Mouse (Mus musculus) large intestine, adult 2 months (tissue): Measurements from ENCODE around the gene Ehbp1. TPM values are rescaled to one million over a fixed set of nuclear protein-coding genes. Genes with fewer than 3 reads are reported as not detected.

Source experiments
- DNase-seq: peaks from one replicate; pipeline ENCODE4 v3.0.0-alpha.2; 2012; ENCODE audit warnings: low read depth, low spot score
- WGBS: fragments of 180-500 bp; shearing (Covaris S2); methylation state at CpG from one replicate; pipeline ENCODE4 v1.1.7; 2018; 5-methylcytosine and 5-hydroxymethylcytosine counted together
- polyA plus RNA-seq: library from polyadenylated mRNA; depleted of rRNA; stranded (reverse); fragments of >200 nt; gene quantifications from 2 replicates; pipeline ENCODE4 v1.2.3, GENCODE M21; 2012; rRNA removed

The Ehbp1 gene
- 0.82 and 1.6 TPM in 2 replicates for polyA plus RNA-seq

DNA sequence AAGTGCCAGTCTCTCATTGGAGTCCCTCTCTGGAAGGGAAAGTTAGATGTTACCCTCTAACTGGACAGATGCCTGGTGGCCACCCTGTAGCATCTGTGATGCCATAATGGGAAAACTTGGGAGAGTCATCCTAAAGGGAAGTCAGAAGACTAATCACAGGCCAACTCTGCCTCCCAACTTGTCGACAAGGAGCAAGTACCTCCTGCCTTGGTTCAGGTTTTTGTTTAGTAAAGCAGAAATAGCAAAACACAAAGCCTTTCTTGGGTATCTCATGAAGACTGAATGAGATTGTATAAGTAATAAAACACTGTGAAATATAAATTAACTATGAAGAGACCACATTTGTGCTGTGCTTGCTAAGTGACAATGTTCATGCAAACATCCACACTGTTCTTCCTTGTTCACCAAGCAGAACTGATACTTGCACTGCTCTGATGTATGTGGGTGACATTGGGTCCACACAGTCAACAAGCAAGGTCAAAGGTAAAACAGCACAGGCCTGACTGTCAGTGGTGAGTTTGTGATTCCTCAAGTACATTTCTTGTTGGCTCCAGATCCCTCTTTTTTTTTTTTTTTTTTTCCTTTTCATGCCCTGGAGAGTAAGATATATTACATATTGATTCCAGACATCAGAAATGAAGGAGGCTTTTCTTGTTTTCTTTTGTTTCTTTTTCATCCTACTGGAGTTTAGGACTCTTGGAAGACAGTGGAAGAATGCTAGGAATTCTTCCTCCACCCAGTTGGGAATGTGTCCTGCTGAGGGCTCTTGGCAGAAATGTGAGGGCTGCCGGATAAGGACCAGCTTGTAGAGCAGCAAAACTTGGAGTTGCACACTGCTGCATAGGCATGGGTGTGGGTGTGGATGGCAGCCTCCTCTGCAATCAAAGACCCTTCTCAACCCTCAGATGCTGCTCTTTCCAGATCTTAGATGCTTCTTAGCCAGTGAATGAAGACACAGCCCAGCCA is at the start of gene Ehbp1:
Gene Ehbp1, minus strand, starts transcription at position 51 of the 966 bp plus-strand sequence.
- DNase-seq: no peak
- WGBS: 55% methylated on average over 2 of the region's 2 CpGs

DNA sequence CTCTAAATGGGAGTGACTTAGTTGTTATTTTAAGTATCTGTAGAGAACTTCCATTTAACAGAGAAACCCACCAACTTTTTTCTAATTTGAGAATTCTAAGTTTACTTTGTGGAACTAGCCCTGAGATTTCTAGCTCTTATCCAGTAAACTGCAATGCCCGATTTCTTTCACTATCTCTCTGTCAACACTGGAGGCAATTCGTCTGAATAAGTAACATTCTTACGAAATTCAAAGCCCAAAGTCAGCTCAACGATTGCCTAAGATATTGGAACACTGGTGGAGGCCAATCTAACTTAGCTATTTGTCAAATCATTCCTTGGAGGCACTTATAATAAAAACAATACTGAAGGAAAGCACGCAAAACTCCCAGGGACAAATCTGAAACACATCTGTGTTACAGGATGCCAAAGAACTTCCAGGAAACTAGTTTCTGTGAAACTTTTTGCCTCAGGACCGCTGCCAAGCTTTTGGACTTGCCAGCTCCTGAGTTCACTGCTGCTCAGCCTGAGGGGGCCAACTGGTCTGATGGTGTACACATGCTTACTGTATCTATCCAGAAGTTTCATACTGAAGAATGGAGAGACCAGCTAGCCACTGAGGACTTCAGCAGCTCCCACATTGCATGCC is 45.5 kb upstream of the Ehbp1 start:
- WGBS: 64% methylated on average over 6 of the region's 6 CpGs
- no peak for DNase-seq

DNA sequence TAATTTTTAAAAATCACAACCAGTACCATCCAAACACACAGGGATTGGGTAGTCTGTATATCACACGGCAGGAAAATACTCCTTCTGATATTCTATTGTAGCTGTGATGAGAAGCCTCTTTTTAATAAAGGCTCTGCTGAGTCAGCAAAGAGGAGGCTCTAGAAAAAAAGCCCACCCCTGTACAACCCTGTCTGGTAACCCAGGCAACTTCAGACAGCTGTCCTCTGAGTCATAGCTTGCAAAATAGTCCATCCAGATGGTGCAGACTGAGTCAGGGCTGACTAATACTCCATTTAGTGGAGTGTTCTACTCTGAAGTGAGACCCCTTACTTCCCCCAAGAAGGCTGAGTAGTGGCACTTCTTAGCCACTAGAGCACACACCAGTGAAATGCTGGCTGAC is 41.4 kb upstream of the Ehbp1 start:
- no peak for DNase-seq
- WGBS: 92% methylated on average over 1 of the region's 1 CpGs

- WGBS: 87% methylated on average over 2 of the region's 2 CpGs
- no peak for DNase-seq
Measured at GRCm38 (mm10) chr11:22374811-22375210, 32.7 kb upstream of the Ehbp1 start.

DNA sequence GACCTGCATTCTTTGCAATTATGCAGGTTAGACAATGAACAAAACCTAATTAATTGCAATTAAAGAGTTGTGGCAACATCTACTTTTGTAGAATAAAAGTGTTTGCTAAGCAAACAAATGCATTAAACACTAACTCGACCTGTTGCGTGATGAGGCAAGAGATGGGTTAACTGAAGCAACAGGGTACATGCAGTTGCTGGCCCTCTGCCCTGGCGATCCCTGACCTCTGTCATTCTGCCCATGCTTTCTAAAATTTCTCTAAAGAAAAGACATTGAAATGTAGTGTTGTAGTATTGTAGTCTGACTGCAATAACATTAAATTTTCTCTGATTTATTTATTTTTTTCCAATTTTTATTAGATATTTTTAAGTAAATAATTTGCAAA is 31.2 kb upstream of the Ehbp1 start:
- DNase-seq: no peak
- WGBS: 63% methylated on average over 3 of the region's 3 CpGs

DNA sequence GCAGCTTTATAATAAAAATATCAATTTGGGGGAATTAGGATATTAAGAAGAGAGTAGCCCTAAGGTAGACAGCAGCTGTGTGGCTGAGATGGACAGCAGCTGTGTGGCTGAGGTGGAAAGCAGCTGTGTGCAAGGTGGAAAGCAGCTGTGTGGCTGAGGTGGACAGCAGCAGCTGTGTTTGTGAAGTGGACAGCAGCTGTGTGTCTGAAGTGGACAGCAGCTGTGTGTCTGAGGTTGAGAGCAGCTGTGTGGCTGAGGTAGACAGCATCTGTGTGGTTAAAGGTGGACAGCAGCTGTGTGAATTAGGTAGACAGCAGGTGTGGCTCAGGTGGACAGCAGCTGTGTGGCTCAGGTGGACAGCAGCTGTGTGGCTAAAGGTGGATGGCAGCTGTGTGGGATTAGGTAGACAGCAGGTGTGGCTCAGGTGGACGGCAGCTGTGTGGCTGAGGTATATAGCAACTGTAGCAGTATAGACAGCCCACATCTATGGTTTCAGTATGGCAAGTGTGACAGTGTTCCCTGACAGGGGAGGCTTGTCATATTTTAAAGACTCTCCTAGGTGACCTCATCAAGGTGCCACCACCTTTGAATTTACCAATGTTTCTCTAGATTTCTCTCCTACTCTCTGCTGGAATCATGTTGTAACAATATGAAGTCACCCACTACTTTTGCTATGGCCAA is 30.7 kb upstream of the Ehbp1 start:
- 44% methylated on average over 1 of the region's 1 CpGs for WGBS
- DNase-seq: no peak

GRCm38 (mm10) chr11:22369841-22370240 is 27.7 kb upstream of the Ehbp1 start:
- WGBS: 66% methylated on average over 2 of the region's 2 CpGs
- no peak for DNase-seq

GRCm38 (mm10) chr11:22368621-22369020 is 26.5 kb upstream of the Ehbp1 start:
- WGBS: 88% methylated on average over 3 of the region's 3 CpGs
- DNase-seq: no peak

GRCm38 (mm10) chr11:22366486-22366885 is 24.4 kb upstream of the Ehbp1 start:
- 77% methylated on average over 2 of the region's 2 CpGs for WGBS
- DNase-seq: no peak

DNA sequence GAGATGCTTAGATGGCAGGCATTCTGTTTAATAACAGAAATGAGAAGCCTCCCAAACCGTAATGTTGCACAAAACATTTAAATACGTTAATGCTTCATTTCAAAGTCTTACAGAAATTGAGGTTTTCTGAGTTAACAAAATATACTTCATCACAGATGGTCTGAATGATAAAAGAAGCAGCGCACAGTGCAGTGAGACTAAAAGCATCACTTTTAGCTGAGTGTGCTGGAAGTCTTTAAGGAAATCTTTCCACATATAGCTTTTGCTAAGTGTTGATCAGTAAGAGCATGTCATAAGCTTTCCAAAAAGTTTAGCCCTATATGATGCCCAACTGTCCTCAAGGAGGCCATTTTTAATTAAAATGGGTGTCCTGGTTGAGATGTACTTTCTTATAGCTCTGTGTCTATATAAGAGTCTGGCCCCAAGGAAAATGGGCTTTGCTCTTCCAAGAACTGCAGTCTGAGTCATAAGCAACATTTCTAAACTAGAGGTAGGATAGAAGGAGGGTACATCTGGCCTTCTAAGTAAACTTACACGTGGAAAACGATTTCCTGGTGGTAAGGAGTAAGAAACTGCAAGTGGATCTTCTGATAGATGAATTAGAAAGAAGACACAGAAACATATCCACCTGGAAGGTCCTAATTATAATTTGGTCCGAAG is 12.0 kb upstream of the Ehbp1 start:
- no peak for DNase-seq
- WGBS: 78% methylated on average over 6 of the region's 6 CpGs

DNA sequence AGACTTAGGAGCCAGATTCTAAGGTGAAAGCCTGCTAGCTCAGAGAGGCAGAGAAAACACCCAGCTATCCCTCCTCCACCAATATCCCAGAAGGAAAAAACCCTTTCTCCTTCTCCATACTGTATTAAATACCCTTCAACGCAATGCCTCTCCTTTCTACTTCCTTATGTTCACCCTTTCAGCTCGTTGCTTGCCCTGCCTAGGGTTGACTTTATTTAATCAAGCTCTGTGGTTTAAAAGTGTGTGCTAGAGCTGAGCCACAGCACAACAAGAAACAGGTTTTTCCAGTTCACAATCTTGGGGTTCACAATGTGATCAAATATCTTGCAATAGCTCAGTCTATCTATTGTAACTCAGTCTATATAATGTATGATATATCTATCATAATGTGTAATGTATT is 7.9 kb upstream of the Ehbp1 start:
- DNase-seq: no peak
- WGBS: 41% methylated on average over 2 of the region's 2 CpGs

- DNase-seq: no peak
- WGBS: 81% methylated on average over 1 of the region's 1 CpGs
Measured at GRCm38 (mm10) chr11:22348536-22348910, 6.4 kb upstream of the Ehbp1 start.

DNA sequence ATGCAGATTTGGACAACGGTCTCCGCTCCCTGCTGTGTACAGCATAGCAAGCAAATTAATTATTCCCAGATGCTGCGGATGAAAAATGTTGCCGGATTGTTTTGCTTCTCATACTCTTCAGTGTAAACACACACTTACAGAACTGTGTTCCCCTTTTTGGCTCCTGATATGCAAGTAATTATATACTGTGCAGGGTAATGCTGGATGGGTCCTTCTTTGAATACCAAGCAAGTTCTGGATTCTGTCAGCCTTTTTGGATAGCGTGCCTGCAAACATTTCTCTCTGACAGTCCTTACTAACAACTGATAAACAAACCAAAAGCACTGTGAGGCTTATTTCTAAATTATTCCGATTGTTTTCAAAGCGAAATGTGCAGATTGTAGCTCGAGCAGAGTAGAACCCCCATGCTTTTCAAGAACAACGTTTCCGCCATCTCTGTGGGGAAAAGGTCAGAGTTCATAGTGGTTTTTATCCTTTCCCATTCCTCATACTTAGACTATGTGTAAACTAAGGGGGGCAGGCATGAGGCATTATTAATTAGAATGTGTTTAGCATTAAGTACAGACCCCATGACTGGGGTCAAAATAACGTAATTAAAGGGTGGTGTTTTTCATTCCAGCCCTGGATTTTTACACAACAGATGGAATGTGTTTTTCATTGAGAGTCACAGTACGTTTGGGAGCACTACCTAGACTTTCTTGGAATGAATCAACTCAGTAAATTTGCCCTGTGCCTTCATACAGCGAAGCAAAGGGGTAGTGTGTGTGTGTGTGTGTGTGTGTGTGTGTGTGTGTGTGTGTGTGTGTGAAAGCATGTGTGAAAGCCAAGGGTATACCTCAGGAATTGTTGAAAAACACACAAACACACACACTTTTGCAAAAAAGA is 5.8 kb upstream of the Ehbp1 start:
- WGBS: 67% methylated on average over 13 of the region's 13 CpGs
- no peak for DNase-seq

GRCm38 (mm10) chr11:22327302-22327910 is 14.7 kb downstream of the Ehbp1 start:
- WGBS: 73% methylated on average over 2 of the region's 2 CpGs

DNA sequence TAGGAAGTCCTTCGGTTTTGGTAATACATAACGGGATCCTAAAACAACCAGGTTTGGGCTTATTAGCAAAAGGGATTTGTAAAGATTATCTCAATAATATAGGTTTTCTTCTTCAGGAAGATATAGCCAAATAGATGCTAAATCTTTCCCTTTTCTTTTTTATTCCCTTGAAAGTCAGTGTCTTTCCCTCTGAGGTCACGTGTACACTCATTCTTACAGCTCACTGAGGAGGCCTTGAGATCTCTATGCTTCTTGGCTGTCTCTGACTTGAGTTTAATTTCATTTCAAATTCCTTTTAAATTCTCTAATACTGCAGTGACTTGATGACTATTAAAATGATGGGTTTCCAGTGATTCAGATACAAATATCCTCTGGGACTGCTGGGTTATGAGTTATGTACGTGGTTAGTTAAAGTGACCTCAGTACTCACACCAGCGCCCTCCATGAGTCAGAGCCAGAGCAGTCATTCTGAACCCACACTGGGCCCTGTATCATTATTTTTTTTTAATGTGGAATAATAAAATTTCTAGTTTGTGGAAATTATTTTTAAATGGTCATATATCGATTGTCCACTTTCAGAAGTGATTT is 24.2 kb downstream of the Ehbp1 start:
- whole genome bisulfite sequencing: 89% methylated on average over 6 of the region's 6 CpGs
- no peak for DNase-seq

More at GRCm38 (mm10) chr11:22327302-22327910, 14.7 kb downstream of the Ehbp1 start:
- DNase-seq: no peak

- no peak for DNase-seq
- WGBS: 88% methylated on average over 1 of the region's 1 CpGs
Measured at GRCm38 (mm10) chr11:22315801-22316200, 26.3 kb downstream of the Ehbp1 start.

- DNase-seq: no peak
- 72% methylated on average over 6 of the region's 6 CpGs for WGBS
Measured at GRCm38 (mm10) chr11:22301164-22301563, 40.9 kb downstream of the Ehbp1 start.

- no peak for DNase-seq
Measured at GRCm38 (mm10) chr11:22289164-22289563, 52.9 kb downstream of the Ehbp1 start.
